In the genomic region with DNA sequence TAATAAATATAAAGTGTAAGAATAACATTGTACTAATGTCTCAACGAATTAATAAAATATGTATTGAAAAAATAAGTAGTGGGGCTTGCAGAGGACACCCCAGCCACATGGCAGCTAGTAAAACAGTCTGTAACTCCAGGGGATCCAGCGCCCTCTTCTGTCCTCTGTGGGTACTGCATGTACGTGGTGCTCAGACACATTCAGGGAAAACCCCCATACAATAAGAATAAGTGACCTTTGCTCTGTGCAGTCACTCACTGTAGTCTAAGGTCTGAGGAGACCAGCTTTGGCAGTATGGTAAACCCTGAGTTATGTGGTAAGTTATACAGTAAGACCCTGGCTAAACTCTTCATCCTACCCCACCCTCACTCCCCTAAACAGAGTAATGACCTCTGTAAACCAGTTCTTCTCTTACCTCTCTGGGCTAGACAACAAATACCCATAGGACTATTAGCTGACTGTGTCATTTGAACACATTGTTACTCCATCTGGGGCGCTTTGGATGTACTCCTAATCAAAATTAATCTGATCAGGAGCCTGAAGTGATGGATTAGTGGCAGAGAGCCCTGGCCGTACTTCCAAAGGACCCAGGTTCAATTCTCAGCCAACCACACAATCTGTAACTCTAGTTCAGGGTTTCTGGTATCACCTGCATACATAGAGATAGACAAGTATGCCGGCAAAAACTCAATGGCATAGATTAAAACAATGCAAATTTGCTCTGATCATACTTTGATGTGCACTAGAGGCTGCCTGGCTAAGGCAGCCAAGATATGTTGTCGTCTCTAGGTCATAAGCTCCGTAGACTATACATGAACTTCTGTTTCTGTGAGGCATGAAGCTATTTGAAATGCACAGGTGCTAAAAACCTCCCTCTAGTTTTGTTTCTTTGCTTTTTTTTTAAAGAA, we compare ENCODE assay signal across 7 mouse cellular contexts. TPM values are rescaled to one million over a fixed set of nuclear protein-coding genes. Genes with fewer than 3 reads are reported as not detected.
DNase-seq lines count a peak whose midpoint lies in the region; ATAC-seq lines count a peak whose summit lies in the region.

No protein-coding gene starts in this region.

- peak; percentile 84 for DNase-seq in T-cell, adult 2 months (ENCODE audit: low spot score)
- peak; percentile 87 for DNase-seq in cerebellum, adult 9-10 months
- DNase-seq in frontal cortex, postnatal 36 days (ENCODE audit: low spot score in 2 of 2) = peak; percentile 78 to 82
- DNase-seq in hindlimb bud, embryonic 11.5 days (ENCODE audit: extremely low spot score, low read depth, low spot score) = peak; percentile 56
- DNase-seq in left cerebral cortex, adult 18-20 months (ENCODE audit: low spot score in 2 of 2) = peak; percentile 73 to 85
- DNase-seq in spleen, adult 18-20 months = peak; percentile 80 to 89

- peak; percentile 75 for ATAC-seq in megakaryocyte, adult 5-6 weeks (ENCODE audit: poor library complexity, severe bottlenecking)

RNA-seq across cellular contexts. Expression of a gene that starts 18.6 kb away (rescaled TPM):
- total RNA-seq in left cerebral cortex, adult 18-20 months (2021) = 100 to 1,000 TPM; 213 to 223 TPM
- total RNA-seq in megakaryocyte, adult 5-6 weeks (2015) = 39.0 and 40.7 TPM in 2 replicates
- total RNA-seq in megakaryocyte, adult 5-6 weeks (2017) = 39.8 and 40.7 TPM in 2 replicates

RNA-seq across cellular contexts. Expression of a gene that starts 37.9 kb away (rescaled TPM):
- 10 to 100 TPM; 11.1 to 12.6 TPM for total RNA-seq in left cerebral cortex, adult 18-20 months (2021)
- 7.8 and 8.8 TPM in 2 replicates for total RNA-seq in megakaryocyte, adult 5-6 weeks (2015)
- total RNA-seq in megakaryocyte, adult 5-6 weeks (2017) = 22.6 and 23.5 TPM in 2 replicates

RNA-seq across cellular contexts. Expression of a gene that starts 47.0 kb away (rescaled TPM):
- 1 to 10 TPM; 2.6 to 3.0 TPM for total RNA-seq in left cerebral cortex, adult 18-20 months (2021)
- total RNA-seq in megakaryocyte, adult 5-6 weeks (2015) = 0.14 TPM in 1 of 2 replicates, not detected in the other
- not detected in 2 replicates for total RNA-seq in megakaryocyte, adult 5-6 weeks (2017)

RNA-seq across cellular contexts. Expression of a gene that starts 58.6 kb away (rescaled TPM):
- under 1 TPM; 0.26 to 0.49 TPM for total RNA-seq in left cerebral cortex, adult 18-20 months (2021)
- total RNA-seq in megakaryocyte, adult 5-6 weeks (2015) = 1.8 and 2.7 TPM in 2 replicates
- 1.0 and 1.5 TPM in 2 replicates for total RNA-seq in megakaryocyte, adult 5-6 weeks (2017)

Comparison
In these comparisons a context has a peak if more than half of its experiments do, and no peak if none do; other contexts are left out.
1. Peak in every context shown above with its lines: DNase-seq and ATAC-seq.
2. RNA of a gene that starts 18.6 kb away (total RNA-seq): 213 to 223 TPM in left cerebral cortex, adult 18-20 months; 39.0 to 40.7 TPM in megakaryocyte, adult 5-6 weeks; every median in the first group is over 4 times any median in the second.